Mouse (Mus musculus) telencephalon, adult 2 months (tissue): ENCODE results near the gene Zfp467.

Experiments used
- DNase-seq: peaks from one replicate; pipeline ENCODE4 v3.0.0-alpha.2; 2011; ENCODE audit warnings: low read depth, low spot score

Gene Zfp467

DNA sequence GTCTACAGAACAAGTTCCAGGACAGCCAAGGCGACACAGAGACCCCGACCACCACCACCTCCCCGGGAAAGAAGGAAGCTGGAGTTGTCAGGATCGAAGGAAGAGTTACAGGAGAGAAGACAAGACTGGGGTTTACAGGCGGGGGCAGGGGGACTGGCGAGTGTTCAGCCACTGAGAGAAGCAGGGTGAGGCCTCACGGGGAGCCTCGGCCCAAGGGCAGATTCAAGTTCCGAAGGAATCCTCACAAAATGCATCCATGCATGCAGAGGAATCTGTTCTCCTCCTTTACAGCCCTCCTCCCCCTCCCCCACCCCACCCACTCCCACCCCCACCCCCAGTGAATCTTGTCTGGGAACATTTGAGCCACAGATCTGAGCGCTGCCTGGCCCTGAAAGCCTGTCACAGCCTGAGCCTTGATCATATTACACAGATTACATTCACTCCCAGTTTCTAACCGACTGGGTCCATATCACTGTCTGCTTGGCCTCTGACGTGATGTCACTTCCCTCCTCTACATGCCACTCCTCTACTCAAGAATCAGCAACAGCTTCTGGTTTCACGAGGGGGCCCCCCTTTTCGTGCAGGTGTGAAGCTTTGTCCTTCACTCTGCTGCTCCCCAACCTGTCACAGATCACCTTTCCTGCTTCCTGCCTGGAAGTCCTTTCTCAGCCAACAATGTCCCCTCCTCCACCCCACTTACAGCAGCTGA, 5.2 kb downstream of the Zfp467 start:
- DNase-seq, result no peak

DNA sequence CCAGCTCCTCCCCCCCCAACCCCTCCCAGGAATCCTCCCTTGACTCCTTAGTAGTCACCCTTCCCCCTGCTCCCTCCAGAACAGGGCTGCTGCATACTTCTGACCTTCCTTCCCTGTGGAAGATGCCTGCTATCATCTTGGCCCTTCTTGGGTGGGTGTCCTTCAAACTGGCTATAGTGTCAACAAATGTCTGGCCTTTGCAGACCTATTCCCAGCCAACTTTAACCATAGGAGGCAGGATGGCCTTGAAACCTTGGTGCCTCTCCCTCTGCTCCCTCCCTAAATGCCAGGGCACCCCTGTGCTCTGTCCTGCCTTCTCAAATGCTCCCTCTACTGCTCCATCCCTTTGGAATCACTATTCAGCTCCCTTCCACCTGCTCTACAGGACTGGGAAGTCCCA, 6.0 kb downstream of the Zfp467 start:
- no peak for DNase-seq

DNA sequence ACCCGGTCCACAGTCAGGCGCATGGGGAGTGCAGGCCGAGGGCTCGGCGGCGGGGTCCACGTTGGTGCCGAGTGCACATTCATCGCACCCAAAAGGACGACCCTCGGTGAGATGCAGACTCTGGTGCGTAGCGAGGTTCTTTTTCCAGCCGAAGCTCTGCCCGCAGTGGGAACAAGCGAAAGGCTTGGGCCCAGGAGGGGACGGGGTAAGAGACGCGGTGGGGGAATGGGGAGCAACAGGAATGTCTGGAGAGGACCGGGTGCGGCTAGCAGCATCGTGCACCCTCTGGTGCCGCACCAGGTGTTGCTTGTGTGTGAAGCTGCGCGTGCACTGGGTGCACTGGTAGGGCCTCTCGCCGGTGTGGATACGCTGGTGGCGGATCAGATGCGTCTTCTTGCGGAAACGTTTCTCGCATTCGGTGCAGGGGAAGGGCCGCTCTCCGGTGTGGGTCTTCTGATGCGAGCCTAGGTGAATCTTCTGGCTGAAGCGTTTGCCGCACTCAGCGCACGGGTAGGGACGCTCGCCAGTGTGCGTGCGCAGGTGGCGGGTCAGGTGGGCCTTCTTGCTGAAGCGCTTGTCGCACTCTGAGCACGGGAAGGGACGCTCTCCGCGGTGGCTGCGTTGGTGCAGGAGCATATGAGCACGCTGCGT, 7.0 kb downstream of the Zfp467 start:
- no peak for DNase-seq

DNA sequence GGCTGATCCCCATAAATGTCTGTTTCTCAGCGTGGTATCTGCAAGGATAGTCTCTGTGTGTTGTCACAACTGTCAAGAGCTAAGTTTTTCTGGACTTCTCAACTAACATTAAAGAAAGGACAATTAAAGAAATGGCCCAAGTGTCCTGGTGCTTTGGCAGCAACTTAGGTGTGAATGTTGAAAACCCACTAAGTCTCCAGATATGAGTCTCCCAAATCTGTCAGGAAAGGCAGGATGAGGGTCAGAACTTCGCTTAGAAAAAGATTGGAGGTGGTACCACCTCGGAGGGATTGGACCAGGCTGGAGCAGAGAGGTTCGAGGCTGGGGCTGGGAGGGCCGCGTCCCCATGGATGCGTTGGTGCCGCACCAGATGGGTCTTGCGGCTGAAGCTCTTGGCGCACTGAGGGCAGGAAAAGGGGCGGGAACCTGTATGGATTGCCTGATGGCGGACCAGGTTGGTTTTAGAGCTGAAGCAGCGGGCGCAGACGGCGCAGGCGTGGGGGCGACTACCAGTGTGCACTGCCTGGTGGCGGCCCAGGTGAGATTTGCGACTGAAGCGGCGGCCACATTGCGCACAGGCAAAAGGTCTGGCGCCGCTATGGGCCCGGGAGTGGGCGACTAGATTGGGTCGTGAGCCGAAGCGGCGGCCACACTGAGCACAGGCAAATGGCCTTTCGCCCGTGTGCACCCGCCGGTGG, 7.8 kb downstream of the Zfp467 start:
- DNase-seq, result no peak

DNA sequence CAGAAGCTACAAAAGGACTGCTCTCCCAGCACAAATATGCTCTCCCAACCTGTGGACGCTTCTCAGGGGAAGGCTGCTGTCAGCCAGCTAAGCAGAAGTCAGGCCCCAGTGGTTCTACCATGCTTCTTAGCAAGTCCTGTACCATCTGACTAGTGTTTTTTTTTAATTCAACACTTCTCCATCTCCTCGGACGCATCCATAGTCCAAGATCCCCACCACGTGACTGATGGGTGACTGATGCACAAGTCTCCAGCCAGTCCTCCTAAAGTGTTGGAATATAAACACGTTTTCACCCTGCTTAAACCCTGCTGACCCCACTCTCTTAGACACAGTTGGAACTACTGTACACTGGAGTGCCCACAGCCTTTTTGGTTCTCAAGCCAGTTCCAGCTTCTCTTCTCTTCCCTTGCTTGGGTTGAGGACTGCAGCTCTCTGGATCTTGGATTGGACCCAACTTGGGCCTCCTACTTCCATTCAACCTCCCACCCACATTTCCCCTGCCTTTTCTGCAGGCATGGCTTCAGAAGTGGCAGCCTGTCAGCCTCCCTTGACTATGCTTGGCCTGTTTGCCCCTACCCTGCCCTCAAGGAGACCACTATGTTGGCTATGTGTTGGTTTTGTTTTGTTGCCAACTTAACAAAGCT, 9.8 kb downstream of the Zfp467 start:
- DNase-seq, result no peak

DNA sequence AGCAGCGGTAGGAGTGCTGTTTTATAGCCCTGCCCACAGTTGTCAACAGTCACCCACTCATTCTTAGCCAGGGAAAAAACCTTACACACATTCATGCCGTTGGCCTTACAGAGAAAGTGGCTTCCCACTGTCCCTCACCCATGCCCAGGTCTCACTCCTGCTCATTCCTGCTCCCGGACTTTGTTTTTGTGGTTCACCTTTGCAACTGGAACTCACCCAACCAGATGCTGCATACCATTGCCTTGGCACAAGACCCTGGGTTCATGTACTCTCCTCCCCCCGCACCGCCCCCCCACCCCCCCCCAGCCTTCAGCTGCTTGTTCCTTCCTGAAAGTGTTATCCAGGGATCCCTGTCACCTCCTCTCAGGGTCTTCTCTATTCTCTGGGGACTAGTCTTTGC, 10.5 kb downstream of the Zfp467 start:
- no peak for DNase-seq

DNA sequence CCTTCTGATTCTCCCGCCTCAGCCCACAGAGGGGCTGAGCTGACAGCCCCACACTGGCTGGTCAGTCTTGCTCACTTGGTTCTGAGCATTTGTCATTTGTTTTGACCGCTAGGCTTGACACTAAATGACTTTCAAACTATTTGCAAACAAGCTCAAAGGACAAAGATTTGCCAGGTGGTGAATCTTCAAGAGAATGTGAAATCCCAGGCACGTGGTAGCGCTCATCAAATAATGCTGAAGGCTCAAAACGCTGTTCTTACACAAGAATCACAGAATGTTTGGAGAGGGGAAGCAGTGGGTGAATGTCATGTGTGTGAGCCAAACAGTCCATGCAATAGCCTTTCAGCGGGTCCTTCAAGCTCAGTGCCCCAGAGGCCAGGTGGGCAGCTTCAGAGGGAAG, 11.0 kb downstream of the Zfp467 start:
- no peak for DNase-seq

DNA sequence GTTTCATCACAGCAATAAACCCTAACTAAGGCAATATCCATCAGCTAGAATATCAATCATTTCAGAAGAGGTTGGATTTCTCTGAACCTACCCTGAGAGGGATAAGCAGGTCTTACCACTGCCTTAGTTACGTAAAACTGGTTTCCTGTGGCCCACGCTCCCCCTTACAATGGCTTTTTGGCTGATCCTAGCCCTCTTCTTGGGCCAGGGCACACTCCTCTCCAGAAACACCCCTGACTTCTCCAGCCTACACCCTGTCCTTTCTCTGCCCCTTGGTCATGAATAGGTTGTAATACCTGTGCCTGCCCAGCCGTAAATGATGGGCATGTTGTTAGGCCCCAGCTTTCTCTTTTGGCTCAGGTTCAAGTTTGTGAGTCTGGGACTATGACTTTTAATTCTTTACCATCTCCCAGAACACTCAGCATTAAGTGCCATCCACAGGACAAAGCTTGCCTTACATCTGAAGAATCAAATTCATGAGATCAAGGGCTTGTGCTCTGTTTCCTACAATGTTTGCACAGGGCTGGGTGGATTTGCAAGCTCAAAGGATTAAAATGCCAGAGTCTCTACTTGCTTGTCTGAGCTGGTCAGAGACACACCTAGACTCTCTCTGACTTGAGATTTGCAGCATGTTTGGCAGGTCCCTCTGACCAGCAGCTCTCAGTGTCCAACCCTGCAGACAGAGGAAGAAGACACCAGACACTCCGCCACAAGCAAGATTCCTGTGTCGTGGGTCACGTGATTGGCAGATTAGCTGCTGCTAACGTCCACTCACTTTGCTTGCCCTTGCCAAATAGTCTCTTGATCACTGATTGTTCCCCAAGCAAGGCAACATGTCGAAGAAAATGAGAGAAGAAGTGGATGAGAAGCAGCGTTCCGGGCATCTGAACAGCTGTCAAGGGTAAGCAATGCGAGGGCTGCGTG, 12.5 kb downstream of the Zfp467 start:
- DNase-seq, result no peak

DNA sequence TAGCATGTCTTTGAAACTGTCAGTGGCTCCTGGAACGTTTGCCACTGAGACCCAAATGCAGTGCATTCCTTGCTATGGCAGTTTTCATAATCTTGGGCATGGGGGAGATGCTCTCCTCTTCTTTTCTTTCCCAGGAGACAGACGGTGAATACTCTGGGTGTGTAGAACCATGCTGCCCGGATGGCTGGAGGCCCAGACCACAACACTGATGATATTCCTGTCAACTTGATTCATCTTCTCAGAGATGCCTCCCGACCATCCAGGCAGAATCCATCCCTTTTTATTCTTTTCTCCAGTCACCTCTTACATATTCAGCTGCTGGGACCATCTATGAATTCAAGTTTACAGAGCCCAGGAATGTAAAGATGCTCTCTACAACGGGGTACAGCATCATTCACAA, 14.9 kb downstream of the Zfp467 start:
- no peak for DNase-seq

DNA sequence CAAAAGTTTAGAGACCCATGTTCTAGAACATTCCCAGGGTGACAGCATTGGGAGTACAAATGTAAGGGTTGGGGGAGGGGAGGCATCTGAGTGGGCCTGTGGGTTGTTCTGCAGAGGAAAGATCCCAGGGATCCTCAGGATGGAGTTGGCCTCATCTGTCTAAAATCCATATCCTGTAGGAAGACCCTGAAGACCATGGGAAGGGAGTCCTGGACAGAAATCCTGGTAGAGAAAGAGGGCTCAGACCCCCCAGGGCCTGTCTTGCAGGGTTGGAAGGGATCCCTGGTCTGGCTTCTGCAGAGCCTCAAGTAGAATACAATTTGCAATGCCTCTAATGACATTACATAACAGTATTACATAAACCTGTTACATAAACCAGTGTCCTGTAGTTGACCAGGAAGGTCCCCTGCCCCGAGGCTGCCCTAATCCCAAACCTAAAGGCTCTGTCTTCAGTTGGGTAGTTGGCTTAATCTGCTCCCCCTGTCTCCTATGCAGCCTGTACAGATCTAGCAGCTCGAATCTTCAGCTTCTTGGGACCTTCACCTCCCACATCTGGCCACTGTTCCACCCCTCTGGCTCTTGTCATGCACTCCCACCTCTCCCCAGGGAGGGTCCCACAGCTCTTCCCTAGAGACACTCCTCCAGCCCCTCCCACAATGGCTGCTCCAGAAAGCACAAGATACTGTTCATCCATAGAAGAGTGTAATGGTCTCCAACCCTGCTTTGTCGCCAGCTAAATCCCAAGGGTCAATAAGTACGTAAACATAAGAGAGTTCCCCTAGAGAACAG, 16.7 kb downstream of the Zfp467 start:
- DNase-seq, result no peak

DNA sequence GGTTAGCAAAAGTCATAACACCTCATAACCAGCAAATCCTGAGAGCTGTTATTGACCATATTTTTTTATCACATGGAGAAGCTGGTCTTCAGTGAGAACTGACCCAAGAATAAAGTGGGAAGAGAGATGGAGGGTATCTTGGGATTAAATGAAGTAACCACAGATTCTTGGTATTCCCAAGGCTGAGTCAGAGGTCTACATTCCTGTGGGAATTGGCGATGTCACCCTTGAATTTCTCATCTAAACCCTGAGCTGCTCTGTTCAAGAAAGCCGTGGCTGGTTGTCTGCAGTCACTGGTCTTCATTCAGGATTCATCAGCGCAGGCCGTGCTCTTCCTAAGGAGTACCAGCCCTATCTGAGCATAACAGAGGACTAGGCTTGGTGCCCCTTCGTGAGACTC, 18.7 kb downstream of the Zfp467 start:
- no peak for DNase-seq

DNA sequence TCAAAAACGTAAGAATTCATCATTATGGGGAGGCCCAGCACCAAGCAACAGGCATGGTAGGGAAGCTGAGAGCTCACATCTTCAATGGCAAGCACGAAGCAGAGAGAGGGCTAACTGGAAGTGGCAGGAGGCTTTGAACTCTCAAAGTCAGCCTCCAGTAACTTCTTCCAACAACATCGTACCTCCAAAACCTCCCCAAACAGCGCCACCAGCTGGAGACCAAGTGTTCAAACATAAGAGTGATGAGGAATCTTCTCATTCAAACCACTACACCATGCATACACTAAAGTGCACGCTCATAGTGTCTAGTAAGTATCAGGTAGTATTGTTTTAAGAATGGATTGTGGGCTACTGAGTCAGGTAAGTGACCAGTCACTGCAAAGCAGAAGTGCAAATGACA, 21.6 kb downstream of the Zfp467 start:
- DNase-seq, result no peak

DNA sequence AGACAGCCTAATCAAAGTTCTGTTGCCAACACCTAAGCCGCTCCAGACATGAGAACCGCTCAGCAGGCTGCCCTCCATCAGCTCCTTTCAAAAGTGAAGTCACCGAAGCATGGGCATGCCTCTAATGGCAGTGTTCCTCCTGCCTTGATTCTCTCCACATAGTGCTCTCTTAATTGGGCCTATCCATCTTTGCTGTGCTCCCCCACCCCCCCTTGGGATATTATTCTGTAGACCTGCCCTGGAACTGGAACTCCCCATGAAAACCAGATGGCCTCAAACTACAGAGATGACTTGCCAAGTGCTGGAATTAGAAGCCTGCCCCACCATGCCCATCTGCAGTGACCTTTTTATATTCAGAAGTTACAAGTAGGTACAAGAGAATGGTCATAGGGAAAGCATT, 22.3 kb downstream of the Zfp467 start:
- DNase-seq, result no peak

DNA sequence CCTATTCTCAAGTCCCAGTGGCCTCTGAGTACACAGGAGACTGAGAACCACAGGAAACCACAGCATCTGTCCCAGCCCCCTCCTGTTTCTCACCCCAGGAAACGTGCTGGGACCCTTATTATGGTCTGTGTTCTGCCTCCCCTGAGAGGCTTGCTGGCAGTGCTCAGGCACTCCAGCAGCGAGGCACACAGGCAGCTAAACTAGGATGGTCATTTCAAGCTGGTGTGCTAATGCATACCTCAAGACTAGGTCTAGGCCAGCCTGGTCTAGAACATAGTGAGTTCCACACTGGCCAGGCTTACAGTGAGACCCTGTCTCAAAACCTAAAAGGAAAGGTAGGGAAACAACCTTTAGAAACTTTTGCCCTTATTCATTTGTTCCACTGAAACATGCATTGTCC, 25.0 kb downstream of the Zfp467 start:
- DNase-seq, result no peak

DNA sequence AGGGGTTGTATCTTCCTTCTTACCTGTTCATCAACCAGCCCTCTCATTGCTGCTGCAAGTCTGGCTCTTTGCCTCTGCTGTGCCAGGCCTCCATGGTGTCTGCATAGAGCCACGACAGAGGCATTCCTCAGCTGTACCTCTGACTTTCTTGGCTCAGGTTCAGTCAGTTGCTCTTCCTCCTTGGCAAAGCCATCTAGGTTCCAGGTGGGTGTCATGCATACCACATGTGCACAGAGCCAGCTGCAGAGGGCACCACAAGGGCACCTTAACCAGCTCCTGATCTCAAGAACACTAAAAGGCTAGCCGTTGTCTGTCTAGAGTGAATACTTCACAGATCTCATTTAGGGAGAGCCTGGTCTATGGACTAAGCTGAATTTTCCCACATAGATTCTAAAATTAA, 29.1 kb downstream of the Zfp467 start:
- no peak for DNase-seq

DNA sequence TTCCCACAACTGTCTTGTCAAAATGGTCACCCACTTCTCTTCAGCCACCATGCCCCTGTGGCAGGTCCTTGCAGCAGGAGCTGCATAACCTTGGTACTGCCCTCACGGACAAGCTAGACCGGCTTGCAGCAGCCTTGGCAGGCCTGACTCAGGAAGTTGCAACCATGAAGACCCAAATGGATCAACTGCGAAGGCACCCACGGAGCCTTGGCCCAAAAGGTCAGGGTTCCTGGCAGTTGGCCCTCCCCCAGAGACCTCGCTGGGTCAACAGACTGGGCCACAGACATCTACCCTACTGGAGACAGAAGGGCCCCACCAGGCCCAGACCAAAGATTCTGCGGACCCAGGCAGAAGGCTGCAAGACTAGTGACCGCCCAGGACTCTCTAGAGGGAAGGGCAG, 30.0 kb downstream of the Zfp467 start:
- DNase-seq, result no peak

DNA sequence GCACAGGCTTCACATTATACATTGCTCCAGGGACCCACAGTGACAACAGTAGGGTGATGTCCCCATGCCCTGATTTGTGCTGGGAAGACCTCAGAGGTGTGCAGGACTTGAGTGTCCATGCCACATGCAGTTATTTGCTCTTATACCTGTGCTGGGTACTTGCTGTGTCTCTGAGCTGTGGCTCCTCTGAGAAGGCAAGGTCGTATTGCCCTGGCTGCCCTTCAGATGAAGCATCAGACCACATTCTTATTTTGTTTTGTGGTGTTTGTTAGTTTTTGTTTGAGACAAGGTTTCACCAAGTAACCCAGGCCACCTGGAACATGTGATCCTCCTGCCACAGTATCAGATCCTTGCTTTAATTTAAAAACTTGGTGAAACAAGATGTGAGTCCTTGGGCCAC, 30.7 kb downstream of the Zfp467 start:
- no peak for DNase-seq

DNA sequence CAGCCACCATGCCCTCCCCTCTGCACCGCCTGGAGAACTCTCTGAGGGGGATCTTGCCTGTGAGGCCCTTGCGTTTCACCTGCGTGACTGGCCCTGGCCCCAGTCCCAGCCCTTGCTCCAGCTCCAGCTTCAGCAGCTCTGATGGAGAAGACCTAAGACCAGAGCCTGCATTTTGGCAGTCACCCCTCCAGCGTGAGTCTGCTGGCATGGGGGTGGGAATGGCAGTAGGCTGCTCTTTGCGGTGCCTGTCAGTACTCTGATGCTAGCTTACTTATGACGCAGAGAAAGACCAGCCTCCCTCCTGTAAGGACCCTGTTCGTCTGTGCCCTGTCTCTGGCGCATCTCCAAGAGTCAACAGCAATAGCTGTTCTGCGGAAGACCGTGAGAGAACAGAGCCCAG, 32.5 kb downstream of the Zfp467 start:
- no peak for DNase-seq

DNA sequence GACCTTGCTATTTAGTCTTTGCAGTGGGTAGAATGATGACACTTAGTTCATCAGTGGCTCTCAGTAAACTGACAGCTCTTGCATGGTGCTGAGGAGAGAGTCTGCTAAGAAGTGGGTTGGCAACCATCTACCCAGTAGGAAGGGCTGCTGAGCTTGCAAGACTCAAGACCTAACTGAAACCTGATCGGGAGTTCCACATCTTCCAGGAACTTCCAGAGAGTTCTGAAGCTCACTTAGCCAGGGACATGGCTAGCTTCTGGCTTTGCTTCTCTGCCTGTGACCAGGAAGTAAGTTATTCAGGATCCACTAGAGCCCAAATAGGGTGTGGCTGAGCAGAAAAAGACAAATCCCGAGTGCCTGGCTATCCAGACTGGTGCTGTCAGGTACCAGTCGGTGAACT, 33.0 kb downstream of the Zfp467 start:
- no peak for DNase-seq

DNA sequence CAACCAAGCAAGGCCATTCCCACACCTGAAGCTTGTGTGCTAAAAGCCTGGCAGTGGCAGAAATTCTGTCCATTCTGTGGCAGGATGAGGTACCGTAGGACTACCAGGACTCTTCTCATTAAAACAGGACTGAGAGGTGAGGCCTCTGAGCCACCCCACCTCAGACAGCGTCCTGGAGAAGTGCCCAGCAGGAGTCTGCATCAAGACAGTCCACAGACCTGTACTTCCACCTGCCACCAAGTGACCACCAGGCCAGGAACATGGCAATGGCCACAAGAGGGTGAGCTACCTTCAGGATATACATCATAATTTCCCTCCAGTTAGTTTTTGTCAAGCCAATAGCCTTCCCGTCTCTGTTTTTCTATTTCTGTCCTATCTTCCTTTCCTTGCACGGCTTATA, 33.5 kb downstream of the Zfp467 start:
- no peak for DNase-seq
